Mouse (Mus musculus) layer of hippocampus, adult 8-10 months (tissue): ENCODE results near the gene Fibin. TPM values are rescaled to one million over a fixed set of nuclear protein-coding genes. Genes with fewer than 3 reads are reported as not detected.

Experiments
- DNase-seq, 2 experiments: peaks; one replicate each; pipeline ENCODE4 v3.0.0; 2022; ENCODE audit warnings: low spot score in 2 of 2
- total RNA-seq, 4 experiments: library from RNA; stranded (reverse); gene quantifications; 2 replicates each; pipeline ENCODE4 v1.2.4; 2022

Gene Fibin
- total RNA-seq, 4 experiments from 2014 or later = 2.4 to 3.6 (median 2.9) TPM

DNA sequence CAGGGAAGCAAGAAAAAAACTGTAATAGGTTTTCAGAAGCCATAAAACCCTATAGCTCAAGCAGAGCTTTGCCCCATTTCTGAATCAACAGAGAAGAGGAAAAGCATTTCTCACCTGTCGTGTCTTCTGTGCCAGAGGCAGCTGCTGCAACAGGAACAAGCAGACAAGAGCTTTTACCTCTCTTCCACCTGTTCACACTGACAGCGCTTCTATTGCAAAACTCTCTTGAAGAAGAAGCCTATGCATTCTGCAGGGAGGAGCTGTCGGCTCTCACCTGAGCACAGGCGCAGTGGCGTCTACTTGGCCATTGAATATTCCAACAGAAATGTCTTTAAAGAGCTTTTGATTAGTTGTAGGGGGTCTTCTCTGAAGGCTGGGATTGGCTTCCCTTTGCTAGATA lies 48.9 kb downstream of the Fibin start:
- no peak for DNase-seq

DNA sequence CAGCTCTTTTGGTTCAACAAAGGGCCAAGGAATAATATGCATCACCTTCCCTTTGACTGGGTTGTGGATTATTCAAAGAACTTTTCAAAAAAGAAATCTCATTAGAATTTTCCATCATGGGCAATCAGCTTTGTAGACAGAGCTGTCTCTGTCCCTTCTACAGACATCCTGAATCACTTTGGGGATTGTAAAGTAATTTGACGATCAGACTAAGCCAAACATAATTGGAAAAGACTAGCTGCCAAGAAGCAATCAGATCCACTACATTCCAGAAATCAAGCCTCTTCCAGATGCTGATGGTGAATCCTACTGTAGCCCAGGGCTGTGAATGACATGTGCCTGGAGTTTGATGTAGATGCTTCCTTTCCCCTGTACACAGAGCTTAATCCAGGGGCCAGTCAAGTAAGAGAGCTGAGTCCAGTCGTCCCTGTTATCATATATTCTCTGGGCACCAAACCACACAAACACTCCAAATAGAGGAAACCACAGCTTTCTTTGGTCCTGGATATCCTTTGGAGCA lies 49.6 kb downstream of the Fibin start:
- no peak for DNase-seq

Other genes with a start within 250 kb of the Fibin start
- gene Bbox1, start 48.6 kb downstream of the Fibin start, total RNA-seq = 1 to 10 TPM; 1.1 to 2.0 (median 1.3) TPM
- gene Slc5a12, start 234.1 kb upstream of the Fibin start, total RNA-seq = not detected